Mouse (Mus musculus) spleen, adult 2 months (tissue): Measurements from ENCODE around the gene Urb2. TPM values are rescaled to one million over a fixed set of nuclear protein-coding genes. Genes with fewer than 3 reads are reported as not detected.

Experiments used
- DNase-seq, 2 experiments: peaks; one replicate each; pipeline versions ENCODE4 v3.0.0 to v3.0.0-alpha.2; 2012 to 2021; ENCODE audit warnings: low spot score in 2 of 2, low read depth in 1 of 2
- H3K27ac ChIP-seq: fragments of 200-500 bp; 2 replicates; pipeline ENCODE4 v1.5.1; 2012; ENCODE audit warnings: low read length, inconsistent platforms; ENCODE audit not compliant: insufficient read depth
- H3K27me3 ChIP-seq: fragments of 200-500 bp; 2 replicates; pipeline ENCODE4 v1.6.1; 2012; ENCODE audit warnings: mild to moderate bottlenecking, moderate library complexity, low read length, inconsistent platforms; ENCODE audit not compliant: control insufficient read depth, insufficient read depth
- H3K36me3 ChIP-seq: fragments of 200-500 bp; 2 replicates; pipeline ENCODE4 v1.6.1; 2012; ENCODE audit warnings: mild to moderate bottlenecking, low read length, inconsistent platforms; ENCODE audit not compliant: control insufficient read depth, insufficient read depth
- H3K4me1 ChIP-seq: fragments of 200-500 bp; 2 replicates; pipeline ENCODE4 v1.6.1; 2011; ENCODE audit warnings: inconsistent platforms; ENCODE audit not compliant: control insufficient read depth, insufficient read depth, insufficient read length
- H3K4me3 ChIP-seq: fragments of 200-500 bp; 2 replicates; pipeline ENCODE4 v1.5.1; 2011; ENCODE audit warnings: mild to moderate bottlenecking, inconsistent platforms; ENCODE audit not compliant: insufficient read depth, insufficient read length; ENCODE audit errors: extremely low read depth
- CTCF ChIP-seq: fragments of 200-500 bp; IDR thresholded peaks from 2 replicates; pipeline ENCODE4 v1.5.1; 2011; ENCODE audit warnings: mild to moderate bottlenecking, inconsistent platforms; ENCODE audit not compliant: insufficient read depth, insufficient read length, insufficient replicate concordance; ENCODE audit errors: extremely low read depth
- POLR2A ChIP-seq: fragments of 200-500 bp; IDR thresholded peaks from 2 replicates; pipeline ENCODE4 v1.6.1; 2011; ENCODE audit warnings: low read depth, low read length, inconsistent platforms
- WGBS: fragments of 180-500 bp; shearing (Covaris S2); methylation state at CpG from one replicate; pipeline ENCODE4 v1.1.7; 2018; 5-methylcytosine and 5-hydroxymethylcytosine counted together
- polyA plus RNA-seq: library from polyadenylated mRNA; depleted of rRNA; stranded (reverse); fragments of >200 nt; gene quantifications from 2 replicates; pipeline ENCODE4 v1.2.3, GENCODE M21; 2012

Urb2 gene
- polyA plus RNA-seq, 1 experiment: 4.0 TPM

DNA sequence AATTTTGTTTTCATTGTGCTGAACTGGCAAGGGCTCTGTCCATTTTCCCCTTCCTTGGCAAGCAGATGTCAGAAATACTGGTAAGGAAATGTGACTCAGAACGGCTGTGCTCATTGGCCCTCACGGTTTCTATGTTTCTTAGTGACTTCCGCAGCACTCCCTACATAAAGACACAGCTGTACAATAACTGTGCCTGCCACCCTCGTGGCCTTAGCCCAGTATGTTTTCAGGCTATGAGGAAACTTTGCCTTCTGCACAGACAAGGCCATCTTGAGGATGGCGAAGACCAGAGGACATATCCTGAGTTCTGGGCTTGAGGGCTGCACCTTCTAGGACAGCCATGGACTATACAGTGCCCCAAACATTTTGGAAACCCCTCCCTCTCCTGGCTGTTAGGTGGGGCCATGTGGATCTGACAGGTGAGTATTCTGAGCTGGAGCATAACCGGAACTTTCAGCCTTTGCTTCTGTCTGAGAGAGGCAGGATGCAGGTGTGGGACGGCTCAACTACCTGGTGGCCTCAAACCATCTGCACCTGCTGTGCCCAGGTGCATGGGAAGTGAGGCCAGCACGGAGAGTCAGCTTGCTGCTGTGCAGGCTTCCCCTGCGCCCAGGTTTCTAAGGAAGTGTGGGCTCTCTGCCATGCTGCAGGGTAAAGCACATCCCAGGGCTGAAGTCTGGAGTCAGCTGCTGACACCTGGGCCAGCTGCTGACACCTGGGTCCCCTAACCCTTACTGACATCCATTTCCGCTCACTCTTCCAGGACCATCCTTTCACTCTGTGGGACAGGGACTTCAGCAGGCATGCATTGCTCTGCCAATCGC lies 35.7 kb downstream of the Urb2 start:
- H3K27ac ChIP-seq: no peak overlapping the region
- no peak for DNase-seq

DNA sequence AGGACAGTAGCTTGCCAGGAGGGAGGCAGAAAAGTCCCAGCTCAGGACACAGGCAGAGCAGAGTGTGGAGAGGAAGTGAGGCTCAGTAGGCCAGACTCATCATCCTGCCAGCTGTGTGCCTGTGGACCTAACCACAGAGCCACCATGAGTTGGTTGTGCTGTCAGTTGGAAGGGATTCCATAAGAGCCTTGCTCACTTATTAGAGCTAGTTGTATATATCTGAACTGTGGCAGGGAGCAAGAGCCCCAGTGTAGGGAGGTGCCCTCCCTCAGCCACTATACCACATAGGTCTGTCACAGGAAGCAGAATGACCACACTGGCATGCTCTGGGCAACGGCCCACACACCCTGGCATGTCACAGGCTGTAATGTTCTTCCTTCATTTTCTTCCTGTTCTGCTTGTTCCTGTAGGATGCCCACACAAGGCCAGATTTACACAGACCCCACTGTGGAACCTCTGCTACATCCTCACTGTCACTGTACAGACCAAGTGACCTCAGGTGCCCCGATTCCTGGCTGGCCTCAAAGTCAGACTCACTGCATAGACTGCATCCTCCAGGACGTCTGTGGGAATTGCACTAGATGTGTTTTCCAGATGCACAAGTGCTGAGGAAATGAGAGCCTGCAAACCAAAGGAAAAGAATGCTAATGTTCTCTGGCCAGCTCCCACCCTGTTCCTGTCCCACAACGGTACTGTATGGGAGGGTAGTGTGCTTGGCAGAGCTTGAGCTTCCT lies 45.2 kb downstream of the Urb2 start:
- Histone ChIP-seq H3K27ac (no peak overlapping the region), H3K36me3 (no peaks in the 10 kb centered on the region), H3K27me3 (no peaks in the 10 kb centered on the region), H3K4me3 (no peak overlapping the region), H3K4me1 (peaks cover 4% of the 10 kb centered on the region; the same call in 1 of the 2 replicates)
- TF ChIP-seq POLR2A (no peak), CTCF (no peak)
- WGBS: 8% methylated on average over 4 of the region's 4 CpGs
- no peak for DNase-seq

More for the DNA sequence above, 35.7 kb downstream of the Urb2 start:
- Histone ChIP-seq H3K4me1 (no peaks in the 10 kb centered on the region; the same call in 1 of the 2 replicates), H3K27me3 (no peaks in the 10 kb centered on the region), H3K4me3 (no peak overlapping the region), H3K36me3 (no peaks in the 10 kb centered on the region)
- TF ChIP-seq POLR2A (no peak), CTCF (no peak)
- 45% methylated on average over 11 of the region's 11 CpGs for WGBS

DNA sequence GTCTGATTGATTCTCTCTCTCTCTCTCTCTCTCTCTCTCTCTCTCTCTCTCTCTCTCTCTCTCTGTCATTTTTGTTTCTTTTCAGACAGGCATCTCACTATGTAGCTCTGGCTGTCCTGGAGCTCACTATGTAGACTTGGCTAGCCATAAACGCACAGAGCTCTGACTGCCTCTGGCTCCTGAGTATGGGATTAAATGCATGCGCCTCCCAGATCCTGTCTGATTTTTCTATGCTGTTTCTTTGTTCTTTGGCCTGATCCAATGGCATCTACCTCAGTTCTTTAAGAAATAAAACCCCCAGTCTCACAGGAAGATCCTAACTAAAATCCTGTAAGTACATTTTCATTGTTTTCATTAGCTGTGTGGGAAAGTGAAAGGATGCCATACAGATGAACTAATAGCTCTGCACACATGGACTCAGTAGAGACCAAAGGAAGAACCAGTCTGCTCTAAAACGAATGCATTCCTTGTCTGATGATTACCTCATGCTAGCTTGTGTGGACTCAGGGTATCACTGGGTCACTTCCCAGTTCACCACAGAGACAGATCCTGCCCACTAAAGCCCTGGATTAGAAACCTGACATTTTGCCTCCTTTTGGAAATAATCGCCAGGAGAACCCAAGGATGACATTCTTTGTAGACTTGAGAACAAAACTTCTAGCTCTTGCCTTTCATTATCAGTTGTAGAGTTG lies 45.9 kb downstream of the Urb2 start:
- H3K4me1 ChIP-seq: peaks cover 4% of the 10 kb centered on the region; the same call in 1 of the 2 replicates
- no peak overlapping the region for H3K27ac ChIP-seq
- DNase-seq: no peak
- H3K27me3 ChIP-seq: no peaks in the 10 kb centered on the region
- no peak overlapping the region for H3K4me3 ChIP-seq
- no peaks in the 10 kb centered on the region for H3K36me3 ChIP-seq
- 60% methylated on average over 4 of the region's 4 CpGs for WGBS
- TF ChIP-seq POLR2A (no peak), CTCF (no peak)

DNA sequence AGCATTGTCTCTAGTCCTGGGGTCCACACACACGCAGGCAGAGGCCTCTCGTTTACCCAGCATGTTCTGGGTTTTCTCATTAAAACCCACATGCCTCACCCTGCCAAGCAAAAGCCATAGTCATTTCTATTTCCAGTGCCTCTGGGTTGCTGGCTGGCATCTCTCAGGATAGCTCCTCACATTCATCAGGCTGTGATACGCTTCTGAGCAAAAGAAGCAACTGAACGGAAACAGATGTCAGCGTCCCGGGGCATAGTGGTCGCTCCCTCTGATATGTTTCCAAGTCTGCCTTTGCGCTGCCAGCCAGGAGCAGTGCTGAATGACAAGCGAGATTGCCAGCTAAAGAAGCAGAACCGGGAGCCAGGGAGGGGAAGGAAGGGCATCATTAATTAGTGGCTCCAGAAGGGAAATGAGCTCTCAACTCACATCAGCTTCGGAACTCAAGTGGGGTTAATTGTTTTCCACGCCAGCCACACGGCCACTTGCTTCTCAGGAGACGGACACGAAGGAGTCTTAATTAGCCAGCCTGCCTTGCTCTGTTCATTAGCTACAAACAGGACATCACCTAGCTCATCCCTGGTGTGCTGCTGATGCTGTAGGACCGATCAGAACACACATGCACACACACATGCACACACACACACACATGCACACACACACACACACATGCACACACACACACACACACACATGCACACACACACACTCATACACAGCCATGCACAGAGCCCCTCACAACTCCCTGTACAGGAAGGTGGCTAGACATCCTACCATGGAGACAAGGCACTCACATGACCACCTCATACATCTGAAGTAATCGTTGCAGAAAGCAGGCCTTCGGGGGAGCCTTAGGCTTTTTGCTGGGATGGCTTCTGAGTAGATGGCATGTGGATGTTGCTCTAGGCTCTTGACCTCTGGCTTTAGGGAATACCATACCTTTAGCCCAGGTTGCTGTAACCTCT lies 49.3 kb downstream of the Urb2 start:
- H3K27me3 ChIP-seq: no peaks in the 10 kb centered on the region
- no peak overlapping the region for H3K4me3 ChIP-seq
- H3K27ac ChIP-seq: no peak overlapping the region
- DNase-seq: no peak
- 19% methylated on average over 18 of the region's 18 CpGs for WGBS
- H3K4me1 ChIP-seq: peaks cover 4% of the 10 kb centered on the region; the same call in 1 of the 2 replicates
- TF ChIP-seq POLR2A (no peak), CTCF (no peak)
- no peaks in the 10 kb centered on the region for H3K36me3 ChIP-seq

DNA sequence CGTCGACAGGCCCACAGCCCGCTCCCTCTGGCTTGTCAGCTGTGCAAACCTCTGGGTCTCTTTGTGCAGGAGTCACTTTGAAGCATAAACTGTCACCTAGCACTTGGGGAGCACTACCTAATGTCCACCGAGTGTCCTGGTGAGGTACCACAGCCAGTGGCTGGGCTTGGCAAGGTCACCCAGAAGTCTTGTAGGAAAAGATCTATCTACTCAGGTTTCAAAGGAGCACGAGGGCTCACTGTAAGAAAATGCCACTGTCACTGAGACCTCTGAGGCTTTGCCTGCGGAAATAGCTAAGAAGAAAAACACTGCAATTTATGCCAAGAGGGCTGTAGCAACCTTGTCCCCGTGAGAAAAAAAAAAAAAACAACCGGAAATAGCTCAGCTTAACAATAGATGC lies 54.7 kb downstream of the Urb2 start:
- DNase-seq: no peak
- Histone ChIP-seq H3K36me3 (no peaks in the 10 kb centered on the region), H3K4me3 (no peak overlapping the region), H3K4me1 (no peaks in the 10 kb centered on the region), H3K27ac (peak overlapping the region; percentile 73), H3K27me3 (no peaks in the 10 kb centered on the region)
- TF ChIP-seq POLR2A: no peak
- no peak for TF ChIP-seq CTCF
- WGBS: 61% methylated on average over 8 of the region's 8 CpGs

DNA sequence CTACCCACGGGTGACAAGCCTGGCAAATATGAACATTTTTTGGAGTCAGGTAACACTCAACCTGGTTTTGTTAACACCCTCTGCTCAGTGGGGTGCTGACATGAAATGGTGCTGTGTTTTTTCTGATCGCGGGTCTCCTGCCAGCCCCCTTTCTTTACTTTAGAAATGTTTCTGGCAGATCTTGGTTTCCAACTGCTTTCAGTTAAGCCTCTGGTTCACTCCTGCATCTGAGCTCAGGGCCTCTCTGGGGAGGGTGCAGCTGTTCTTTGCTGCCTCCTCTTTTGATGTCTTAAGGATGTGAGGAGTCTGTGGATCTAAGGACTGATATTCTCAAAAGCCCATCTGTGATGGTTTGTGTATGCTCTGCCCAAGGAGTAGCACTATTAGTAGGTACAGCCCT lies 55.1 kb downstream of the Urb2 start:
- H3K4me1 ChIP-seq: no peaks in the 10 kb centered on the region
- no peak for DNase-seq
- H3K27me3 ChIP-seq: no peaks in the 10 kb centered on the region
- TF ChIP-seq CTCF (no peak), POLR2A (no peak)
- H3K36me3 ChIP-seq: no peaks in the 10 kb centered on the region
- H3K27ac ChIP-seq: no peak overlapping the region
- no peak overlapping the region for H3K4me3 ChIP-seq
- WGBS: 52% methylated on average over 3 of the region's 3 CpGs
